Mouse (Mus musculus): Measurements from ENCODE around the gene Nfyc.

DNA sequence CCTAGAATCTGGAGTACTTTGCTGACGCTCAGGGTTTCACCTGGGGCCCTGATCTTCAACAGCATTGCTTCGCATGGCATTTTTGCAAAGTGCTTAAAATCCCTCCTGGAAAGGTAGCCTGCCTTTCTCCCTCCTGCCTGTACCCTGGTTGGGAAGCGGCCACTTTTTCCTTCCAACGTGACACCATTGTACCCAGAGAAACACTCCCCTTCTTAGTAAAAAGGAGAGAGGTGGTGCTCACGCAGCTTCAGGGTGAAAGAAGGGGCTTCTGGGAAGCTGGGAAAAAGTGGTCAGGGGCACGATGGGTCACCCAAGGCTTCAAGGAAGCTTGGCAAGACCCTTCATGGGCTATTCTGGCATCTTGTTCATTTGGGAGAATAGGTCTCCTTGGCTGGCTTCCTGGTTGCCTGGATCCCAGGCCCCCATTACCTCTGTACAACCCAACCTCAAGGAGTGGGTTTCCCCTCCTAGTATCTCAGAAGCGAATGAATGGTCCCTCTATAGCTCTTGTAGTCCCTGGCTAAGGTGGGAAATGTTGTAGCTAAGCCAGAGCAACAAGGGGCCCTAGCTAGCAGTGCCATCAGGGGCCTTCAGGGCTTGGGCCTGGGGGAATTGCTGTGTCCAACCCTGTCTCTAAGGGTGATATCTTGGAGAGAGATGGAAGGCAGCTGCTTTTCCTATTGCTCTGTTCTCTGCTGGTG, 24.1 kb upstream of the Nfyc start:
- no peak for TF ChIP-seq TCF3 (IDR thresholded peaks at IDR 0.05; ENCODE audit: insufficient read length, low read depth)
- TF ChIP-seq TCF12 (IDR thresholded peaks at IDR 0.05; ENCODE audit: insufficient read depth, poor library complexity, severe bottlenecking) = no peak

All from myocyte (in vitro differentiated cells).